Mouse (Mus musculus): ENCODE results near the gene Tm7sf3. TPM values are rescaled to one million over a fixed set of nuclear protein-coding genes. Genes with fewer than 3 reads are reported as not detected.

Gene Tm7sf3
- polyA plus RNA-seq, 1 experiment from 2014 or later, result 29.9 TPM

DNA sequence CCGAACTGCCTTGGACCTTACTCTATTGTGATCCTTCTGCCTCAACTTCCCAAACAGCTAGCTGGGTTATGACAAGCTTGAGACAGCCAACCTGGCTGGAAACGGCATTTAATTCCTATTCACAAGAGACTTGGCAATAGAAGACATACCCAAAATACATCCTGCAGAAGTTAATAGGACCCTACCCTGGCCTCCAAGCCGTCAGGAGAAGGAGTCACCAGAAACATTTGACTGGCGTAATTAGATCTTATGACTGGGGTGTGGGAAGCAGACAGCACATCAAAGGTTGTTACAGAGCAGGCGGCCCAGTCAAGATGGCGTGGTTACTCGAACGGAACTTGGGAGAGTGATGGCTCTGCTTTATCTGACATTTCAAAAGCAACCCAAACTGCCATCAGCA lies 10.8 kb downstream of the Tm7sf3 start:
- Histone ChIP-seq H3K9ac (ENCODE audit: low read length) (no peak overlapping the region), H3K9me3 (ENCODE audit: control insufficient read depth, low read length) (no peaks in the 10 kb centered on the region), H3K36me3 (ENCODE audit: control insufficient read depth, insufficient read depth, low read length) (no peaks in the 10 kb centered on the region), H3K27ac (ENCODE audit: low read length) (no peak overlapping the region), H3K27me3 (ENCODE audit: control insufficient read depth, insufficient read depth, low read depth, low read length) (no peaks in the 10 kb centered on the region), H3K4me3 (ENCODE audit: low read length) (no peak overlapping the region), H3K4me1 (replicated peaks; ENCODE audit: control insufficient read depth, insufficient read depth, low read length) (0 out of 2 replicates have a peak, but pooled peaks cover 2% of the 10 kb centered on the region), H3K4me2 (ENCODE audit: low read depth, low read length) (no peak overlapping the region)
- ATAC-seq (ENCODE audit: low read depth), result no peak
- 73% methylated on average over 8 of the region's 8 CpGs for WGBS

DNA sequence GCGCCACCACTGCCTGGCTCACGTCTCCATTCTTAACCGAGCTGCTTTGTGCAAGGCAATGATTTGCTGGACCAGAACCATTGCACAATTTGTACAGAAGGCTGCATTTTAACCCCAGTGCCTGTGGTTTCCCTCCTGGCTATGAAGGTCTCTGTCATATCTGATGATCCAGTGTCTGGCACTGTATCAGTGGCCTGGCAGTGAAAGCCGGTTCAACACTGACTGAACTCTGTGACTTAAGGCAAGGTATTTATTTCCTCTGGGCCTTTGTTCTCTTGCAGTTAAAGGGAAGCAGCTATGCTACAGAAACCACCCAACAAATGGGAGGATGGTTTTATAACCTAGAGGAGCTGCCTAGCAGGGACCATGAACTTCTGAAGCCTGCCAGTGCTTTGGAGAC lies 11.7 kb downstream of the Tm7sf3 start:
- no peaks in the 10 kb centered on the region for H3K36me3 ChIP-seq (ENCODE audit: control insufficient read depth, insufficient read depth, low read length)
- H3K4me3 ChIP-seq (ENCODE audit: low read length), result no peak overlapping the region
- H3K4me1 ChIP-seq (replicated peaks; ENCODE audit: control insufficient read depth, insufficient read depth, low read length), result 0 out of 2 replicates have a peak, but pooled peaks cover 2% of the 10 kb centered on the region
- no peaks in the 10 kb centered on the region for H3K27me3 ChIP-seq (ENCODE audit: control insufficient read depth, insufficient read depth, low read depth, low read length)
- no peak for ATAC-seq (ENCODE audit: low read depth)
- 80% methylated on average over 4 of the region's 4 CpGs for WGBS
- H3K27ac ChIP-seq (ENCODE audit: low read length), result no peak overlapping the region
- no peaks in the 10 kb centered on the region for H3K9me3 ChIP-seq (ENCODE audit: control insufficient read depth, low read length)
- no peak overlapping the region for H3K9ac ChIP-seq (ENCODE audit: low read length)
- H3K4me2 ChIP-seq (ENCODE audit: low read depth, low read length), result no peak overlapping the region

DNA sequence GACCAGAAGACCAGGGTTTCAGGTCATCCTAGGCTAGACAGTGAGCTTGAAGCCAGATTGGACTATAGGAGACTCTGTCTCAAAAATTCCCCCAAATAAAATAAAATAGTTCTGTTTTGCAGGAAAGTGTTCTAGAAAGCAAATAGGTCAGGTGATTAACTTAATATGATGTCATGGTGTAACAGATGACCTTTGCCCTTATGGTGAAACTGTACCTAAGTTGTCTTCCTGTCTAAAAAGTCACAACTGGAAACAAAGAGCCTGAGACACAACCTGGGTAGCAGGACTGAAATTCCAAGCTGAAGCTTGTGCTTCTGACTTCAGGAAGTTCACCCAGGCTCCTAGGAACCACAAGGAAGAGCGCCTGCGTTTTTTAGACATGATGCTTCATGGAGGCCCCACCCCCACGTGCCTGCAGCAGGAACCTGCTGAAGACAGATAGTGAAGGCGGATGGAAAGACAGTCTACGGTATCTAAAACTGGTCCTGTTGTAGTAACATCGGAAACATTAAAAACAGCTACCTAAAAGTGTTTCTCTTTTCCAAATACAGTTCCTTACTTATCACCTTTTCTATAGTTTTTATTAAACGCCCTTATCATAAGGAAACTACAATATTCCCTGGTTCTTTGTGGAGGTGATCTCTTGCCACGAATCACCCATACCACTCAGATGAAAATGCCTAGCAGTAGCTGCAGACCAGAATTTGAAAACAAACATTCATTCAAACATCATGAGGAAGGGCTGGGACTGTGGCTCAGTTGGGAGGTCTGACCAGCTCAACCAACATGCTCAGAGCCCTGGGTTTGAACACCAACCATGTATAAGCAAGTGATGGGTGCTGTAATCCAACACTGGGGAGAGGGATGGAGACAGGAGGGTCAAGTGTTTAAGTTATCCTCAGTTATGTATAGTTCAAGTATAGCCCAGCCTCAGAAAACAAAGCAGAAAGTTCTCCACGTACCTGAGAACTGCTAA lies 12.6 kb downstream of the Tm7sf3 start:
- no peaks in the 10 kb centered on the region for H3K36me3 ChIP-seq (ENCODE audit: control insufficient read depth, insufficient read depth, low read length)
- ATAC-seq (ENCODE audit: low read depth), result no peak
- H3K27ac ChIP-seq (ENCODE audit: low read length), result no peak overlapping the region
- H3K4me2 ChIP-seq (ENCODE audit: low read depth, low read length), result no peak overlapping the region
- 0 out of 2 replicates have a peak, but pooled peaks cover 2% of the 10 kb centered on the region for H3K4me1 ChIP-seq (replicated peaks; ENCODE audit: control insufficient read depth, insufficient read depth, low read length)
- H3K27me3 ChIP-seq (ENCODE audit: control insufficient read depth, insufficient read depth, low read depth, low read length), result no peaks in the 10 kb centered on the region
- H3K4me3 ChIP-seq (ENCODE audit: low read length), result no peak overlapping the region
- no peaks in the 10 kb centered on the region for H3K9me3 ChIP-seq (ENCODE audit: control insufficient read depth, low read length)
- WGBS, result 72% methylated on average over 9 of the region's 9 CpGs
- H3K9ac ChIP-seq (ENCODE audit: low read length), result no peak overlapping the region

DNA sequence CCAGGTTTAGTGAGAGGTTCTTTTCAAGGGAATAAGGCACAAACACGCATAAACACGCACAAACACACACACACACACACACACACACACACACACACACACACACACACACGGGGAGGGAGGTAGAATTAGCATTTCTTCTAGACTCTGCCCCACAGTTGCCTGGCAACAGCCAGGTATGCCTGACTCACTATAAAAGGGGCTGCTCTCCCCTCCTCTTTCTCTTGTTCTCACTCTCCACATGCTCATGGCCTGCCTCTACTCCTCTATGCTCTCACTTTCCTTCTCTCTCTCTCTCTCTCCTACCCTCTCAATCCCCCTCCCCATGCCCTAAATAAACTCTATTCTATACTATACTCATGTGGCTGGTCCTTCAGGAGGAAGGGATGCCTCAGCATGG lies 14.5 kb downstream of the Tm7sf3 start:
- no peak for ATAC-seq (ENCODE audit: low read depth)
- WGBS, result 87% methylated on average over 2 of the region's 3 CpGs
- no peak overlapping the region for H3K9ac ChIP-seq (ENCODE audit: low read length)
- H3K9me3 ChIP-seq (ENCODE audit: control insufficient read depth, low read length), result no peaks in the 10 kb centered on the region
- no peaks in the 10 kb centered on the region for H3K36me3 ChIP-seq (ENCODE audit: control insufficient read depth, insufficient read depth, low read length)
- H3K27ac ChIP-seq (ENCODE audit: low read length), result no peak overlapping the region
- H3K4me1 ChIP-seq (replicated peaks; ENCODE audit: control insufficient read depth, insufficient read depth, low read length), result no peaks in the 10 kb centered on the region
- H3K27me3 ChIP-seq (ENCODE audit: control insufficient read depth, insufficient read depth, low read depth, low read length), result no peaks in the 10 kb centered on the region
- H3K4me3 ChIP-seq (ENCODE audit: low read length), result no peak overlapping the region
- no peak overlapping the region for H3K4me2 ChIP-seq (ENCODE audit: low read depth, low read length)

DNA sequence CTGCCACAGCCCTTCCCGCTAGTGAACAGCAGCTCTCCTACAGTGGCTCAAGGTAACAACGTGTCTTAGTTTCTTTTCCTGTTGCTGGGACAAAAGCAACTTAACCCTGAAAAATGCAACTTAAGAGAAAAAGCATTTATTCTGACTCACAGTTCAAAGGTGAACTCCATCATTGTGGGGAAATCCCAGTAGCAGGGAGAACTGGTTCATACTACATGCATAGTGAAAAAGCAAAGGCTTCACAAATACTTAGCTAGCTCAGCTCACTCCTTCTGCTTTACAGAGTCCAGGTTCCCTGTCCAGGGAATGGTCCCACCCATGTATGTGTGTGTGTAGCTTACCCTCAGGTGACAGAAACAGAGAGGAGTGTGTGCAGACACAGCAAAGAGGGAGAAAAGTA lies 26.0 kb downstream of the Tm7sf3 start:
- no peak for ATAC-seq (ENCODE audit: low read depth)
- H3K4me2 ChIP-seq (ENCODE audit: low read depth, low read length), result no peak overlapping the region
- no peak overlapping the region for H3K4me3 ChIP-seq (ENCODE audit: low read length)
- H3K9me3 ChIP-seq (ENCODE audit: control insufficient read depth, low read length), result no peaks in the 10 kb centered on the region
- H3K27ac ChIP-seq (ENCODE audit: low read length), result no peak overlapping the region
- no peak overlapping the region for H3K9ac ChIP-seq (ENCODE audit: low read length)
- no peaks in the 10 kb centered on the region for H3K4me1 ChIP-seq (replicated peaks; ENCODE audit: control insufficient read depth, insufficient read depth, low read length)
- WGBS, result 88% methylated on average over 2 of the region's 2 CpGs
- H3K36me3 ChIP-seq (ENCODE audit: control insufficient read depth, insufficient read depth, low read length), result peaks cover 13% of the 10 kb centered on the region
- H3K27me3 ChIP-seq (ENCODE audit: control insufficient read depth, insufficient read depth, low read depth, low read length), result no peaks in the 10 kb centered on the region

DNA sequence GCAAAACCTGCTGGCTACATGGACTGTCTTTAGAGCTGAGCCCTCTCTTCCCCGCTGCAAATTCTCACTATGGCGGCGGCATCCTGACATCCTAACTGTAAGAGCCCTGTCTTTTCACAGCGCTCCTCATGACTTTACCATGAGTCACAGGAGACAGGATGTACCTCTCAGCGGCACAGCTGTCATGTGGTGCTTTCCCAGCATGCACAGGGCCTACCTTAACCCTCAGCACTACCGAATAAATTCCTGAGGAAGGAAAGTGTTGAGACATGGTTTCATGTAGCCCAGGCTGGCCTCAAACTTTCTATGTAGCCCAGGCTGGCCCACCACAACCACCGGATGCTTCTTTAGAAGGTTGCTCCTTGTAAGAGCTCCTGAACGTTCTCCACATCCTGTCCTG lies 26.7 kb downstream of the Tm7sf3 start:
- no peak for ATAC-seq (ENCODE audit: low read depth)
- H3K9ac ChIP-seq (ENCODE audit: low read length), result no peak overlapping the region
- peaks cover 13% of the 10 kb centered on the region for H3K36me3 ChIP-seq (ENCODE audit: control insufficient read depth, insufficient read depth, low read length)
- H3K4me2 ChIP-seq (ENCODE audit: low read depth, low read length), result no peak overlapping the region
- no peak overlapping the region for H3K4me3 ChIP-seq (ENCODE audit: low read length)
- H3K9me3 ChIP-seq (ENCODE audit: control insufficient read depth, low read length), result no peaks in the 10 kb centered on the region
- H3K27me3 ChIP-seq (ENCODE audit: control insufficient read depth, insufficient read depth, low read depth, low read length), result no peaks in the 10 kb centered on the region
- no peaks in the 10 kb centered on the region for H3K4me1 ChIP-seq (replicated peaks; ENCODE audit: control insufficient read depth, insufficient read depth, low read length)
- WGBS, result 84% methylated on average over 8 of the region's 8 CpGs
- H3K27ac ChIP-seq (ENCODE audit: low read length), result no peak overlapping the region

DNA sequence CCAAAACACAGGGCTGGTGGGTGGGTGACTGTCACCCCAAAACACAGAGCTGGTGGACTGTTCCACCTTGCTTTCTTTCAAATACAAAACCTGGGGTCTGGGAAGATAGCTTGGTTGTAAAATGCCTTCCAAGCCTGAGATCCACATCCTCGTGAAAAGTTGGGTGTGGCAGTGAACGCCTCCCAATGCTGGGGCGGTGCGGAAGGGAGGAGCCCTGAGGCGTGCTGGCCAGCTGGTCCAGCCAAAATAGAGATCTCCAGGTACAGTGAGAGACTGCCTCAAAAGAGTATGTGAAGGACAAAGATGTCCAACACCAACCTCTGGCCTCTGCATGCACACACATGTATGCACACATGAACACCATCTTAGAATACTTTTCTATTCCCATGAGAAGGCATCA lies 28.1 kb downstream of the Tm7sf3 start:
- peaks cover 18% of the 10 kb centered on the region for H3K36me3 ChIP-seq (ENCODE audit: control insufficient read depth, insufficient read depth, low read length)

DNA sequence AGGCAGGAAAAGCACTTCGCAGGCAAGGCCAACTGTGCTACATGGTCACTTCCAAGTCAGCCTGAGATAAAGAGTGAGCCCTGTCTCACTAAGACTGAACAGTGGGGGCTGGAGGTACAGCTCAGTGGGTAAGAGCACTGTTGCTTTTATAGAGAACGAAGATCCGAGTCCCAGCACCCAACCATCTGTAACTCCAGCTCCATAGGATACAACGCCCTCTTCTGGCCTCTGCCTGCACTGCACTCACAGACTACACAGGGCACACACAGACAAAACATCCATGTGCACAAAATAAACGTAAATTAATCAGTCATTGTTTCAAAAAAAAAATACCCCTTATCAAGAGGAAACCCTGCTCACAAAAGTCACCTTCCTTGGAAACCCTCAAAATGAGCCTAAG lies 28.7 kb downstream of the Tm7sf3 start:
- whole genome bisulfite sequencing, result 84% methylated on average over 5 of the region's 5 CpGs
- peaks cover 19% of the 10 kb centered on the region for H3K36me3 ChIP-seq (ENCODE audit: control insufficient read depth, insufficient read depth, low read length)

More for the DNA sequence above, 28.1 kb downstream of the Tm7sf3 start:
- ATAC-seq (ENCODE audit: low read depth), result no peak
- H3K27me3 ChIP-seq (ENCODE audit: control insufficient read depth, insufficient read depth, low read depth, low read length), result no peaks in the 10 kb centered on the region
- no peak overlapping the region for H3K4me3 ChIP-seq (ENCODE audit: low read length)
- H3K4me1 ChIP-seq (replicated peaks; ENCODE audit: control insufficient read depth, insufficient read depth, low read length), result no peaks in the 10 kb centered on the region
- H3K9ac ChIP-seq (ENCODE audit: low read length), result no peak overlapping the region
- H3K9me3 ChIP-seq (ENCODE audit: control insufficient read depth, low read length), result no peaks in the 10 kb centered on the region
- no peak overlapping the region for H3K4me2 ChIP-seq (ENCODE audit: low read depth, low read length)
- no peak overlapping the region for H3K27ac ChIP-seq (ENCODE audit: low read length)
- 91% methylated on average over 5 of the region's 5 CpGs for WGBS

DNA sequence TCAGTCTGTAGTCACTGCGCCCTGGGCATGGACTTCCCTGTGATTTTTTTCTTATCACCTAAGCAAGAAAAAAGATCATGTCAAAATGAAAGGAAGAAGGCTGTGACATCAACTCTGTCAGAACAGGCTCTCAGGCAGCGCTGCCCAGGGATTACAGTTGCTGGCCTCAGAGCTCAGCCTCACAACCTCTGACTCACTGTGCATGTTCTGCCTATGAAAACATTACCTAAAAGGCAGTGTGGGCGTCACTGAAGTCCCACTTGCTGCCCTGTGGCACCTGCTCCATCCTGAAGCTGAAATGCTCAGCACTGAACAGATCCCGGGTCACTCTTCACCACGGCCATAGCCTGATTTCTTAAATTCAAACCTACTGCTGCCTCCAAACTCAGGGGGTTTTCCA lies 29.9 kb downstream of the Tm7sf3 start:
- Histone ChIP-seq H3K4me2 (ENCODE audit: low read depth, low read length) (no peak overlapping the region), H3K4me3 (ENCODE audit: low read length) (no peak overlapping the region), H3K9ac (ENCODE audit: low read length) (no peak overlapping the region), H3K4me1 (replicated peaks; ENCODE audit: control insufficient read depth, insufficient read depth, low read length) (no peaks in the 10 kb centered on the region), H3K27me3 (ENCODE audit: control insufficient read depth, insufficient read depth, low read depth, low read length) (no peaks in the 10 kb centered on the region), H3K27ac (ENCODE audit: low read length) (no peak overlapping the region), H3K36me3 (ENCODE audit: control insufficient read depth, insufficient read depth, low read length) (peaks cover 14% of the 10 kb centered on the region), H3K9me3 (ENCODE audit: control insufficient read depth, low read length) (no peaks in the 10 kb centered on the region)
- WGBS, result 91% methylated on average over 5 of the region's 5 CpGs
- no peak for ATAC-seq (ENCODE audit: low read depth)

More for the DNA sequence above, 28.7 kb downstream of the Tm7sf3 start:
- Histone ChIP-seq H3K9me3 (ENCODE audit: control insufficient read depth, low read length) (no peaks in the 10 kb centered on the region), H3K4me2 (ENCODE audit: low read depth, low read length) (no peak overlapping the region), H3K27me3 (ENCODE audit: control insufficient read depth, insufficient read depth, low read depth, low read length) (no peaks in the 10 kb centered on the region), H3K4me3 (ENCODE audit: low read length) (no peak overlapping the region), H3K9ac (ENCODE audit: low read length) (no peak overlapping the region), H3K27ac (ENCODE audit: low read length) (no peak overlapping the region), H3K4me1 (replicated peaks; ENCODE audit: control insufficient read depth, insufficient read depth, low read length) (no peaks in the 10 kb centered on the region)
- no peak for ATAC-seq (ENCODE audit: low read depth)
